Mouse (Mus musculus): Measurements from ENCODE around the gene Shroom1.
A peak's percentile ranks its signal among the peaks of the same experiment; 100 is the strongest.

Shroom1 gene

GRCm38 (mm10) chr11:53481088-53481730, 24.2 kb downstream of the Shroom1 start:
- DNase-seq (ENCODE audit: low spot score), result no peak

- no peak for DNase-seq (ENCODE audit: low spot score)
These were observed 26.3 kb downstream of the Shroom1 start for GRCm38 (mm10) chr11:53483159-53483891.

- DNase-seq (ENCODE audit: low spot score), result no peak
These were observed 28.7 kb downstream of the Shroom1 start for GRCm38 (mm10) chr11:53485719-53486118.

GRCm38 (mm10) chr11:53486351-53486750, 29.3 kb downstream of the Shroom1 start:
- DNase-seq (ENCODE audit: low spot score), result no peak

- no peak for DNase-seq (ENCODE audit: low spot score)
These were observed 30.0 kb downstream of the Shroom1 start for GRCm38 (mm10) chr11:53486822-53487594.

GRCm38 (mm10) chr11:53489007-53489406, 32.0 kb downstream of the Shroom1 start:
- no peak for DNase-seq (ENCODE audit: low spot score)

GRCm38 (mm10) chr11:53489421-53489820, 32.4 kb downstream of the Shroom1 start:
- DNase-seq (ENCODE audit: low spot score), result no peak

GRCm38 (mm10) chr11:53491954-53492401, 35.0 kb downstream of the Shroom1 start:
- peak; percentile 53 for DNase-seq (ENCODE audit: low spot score)

GRCm38 (mm10) chr11:53493243-53493955, 36.4 kb downstream of the Shroom1 start:
- DNase-seq (ENCODE audit: low spot score), result peak; percentile 47

GRCm38 (mm10) chr11:53495417-53495816, 38.4 kb downstream of the Shroom1 start:
- no peak for DNase-seq (ENCODE audit: low spot score)

GRCm38 (mm10) chr11:53496946-53497345, 39.9 kb downstream of the Shroom1 start:
- DNase-seq (ENCODE audit: low spot score), result no peak

- peak; percentile 36 for DNase-seq (ENCODE audit: low spot score)
These were observed 43.6 kb downstream of the Shroom1 start for GRCm38 (mm10) chr11:53500569-53500968.

GRCm38 (mm10) chr11:53502039-53502765, 45.2 kb downstream of the Shroom1 start:
- no peak for DNase-seq (ENCODE audit: low spot score)

- no peak for DNase-seq (ENCODE audit: low spot score)
These were observed 46.7 kb downstream of the Shroom1 start for GRCm38 (mm10) chr11:53503738-53504137.

GRCm38 (mm10) chr11:53504376-53504775, 47.4 kb downstream of the Shroom1 start:
- peak; percentile 84 for DNase-seq (ENCODE audit: low spot score)

GRCm38 (mm10) chr11:53505026-53505663, 48.1 kb downstream of the Shroom1 start:
- DNase-seq (ENCODE audit: low spot score), result no peak

- DNase-seq (ENCODE audit: low spot score), result no peak
These were observed 50.2 kb downstream of the Shroom1 start for GRCm38 (mm10) chr11:53507098-53507805.

GRCm38 (mm10) chr11:53508152-53508551, 51.1 kb downstream of the Shroom1 start:
- peak; percentile 64 for DNase-seq (ENCODE audit: low spot score)

- no peak for DNase-seq (ENCODE audit: low spot score)
These were observed 51.6 kb downstream of the Shroom1 start for GRCm38 (mm10) chr11:53508591-53508990.

- no peak for DNase-seq (ENCODE audit: low spot score)
These were observed 53.3 kb downstream of the Shroom1 start for GRCm38 (mm10) chr11:53510351-53510750.
